Mouse (Mus musculus) left cerebral cortex, adult 9 months (tissue): ENCODE data around the gene 5430419D17Rik.

Experiments used
- DNase-seq, 2 experiments: peaks; one replicate each; pipeline ENCODE4 v3.0.0; 2022; ENCODE audit warnings: low spot score in 2 of 2

5430419D17Rik gene

GRCm38 (mm10) chr7:131314493-131314892 lies 140.3 kb downstream of the 5430419D17Rik start:
- DNase-seq: no peak

GRCm38 (mm10) chr7:131317587-131317986 lies 143.4 kb downstream of the 5430419D17Rik start:
- DNase-seq: no peak

- DNase-seq: no peak
These were observed 144.1 kb downstream of the 5430419D17Rik start for GRCm38 (mm10) chr7:131318340-131318739.

GRCm38 (mm10) chr7:131322192-131322591 lies 148.0 kb downstream of the 5430419D17Rik start, which contains the start of gene Cuzd1:
Cuzd1 (minus strand) TSS chr7:131322292.
- DNase-seq: no peak

GRCm38 (mm10) chr7:131327054-131327453 lies 152.9 kb downstream of the 5430419D17Rik start:
- DNase-seq: no peak

- no peak for DNase-seq
These were observed 155.2 kb downstream of the 5430419D17Rik start, which contains the start of gene Fam24b for GRCm38 (mm10) chr7:131329416-131329815. Fam24b (minus strand) TSS chr7:131329516.

- no peak for DNase-seq
These were observed 157.5 kb downstream of the 5430419D17Rik start for GRCm38 (mm10) chr7:131331688-131332087.

- DNase-seq: no peak
These were observed 159.4 kb downstream of the 5430419D17Rik start, which contains the start of gene Fam24a for GRCm38 (mm10) chr7:131333564-131333963. Fam24a (plus strand) TSS chr7:131333864.

- no peak for DNase-seq
These were observed 163.4 kb downstream of the 5430419D17Rik start for GRCm38 (mm10) chr7:131337502-131338068.

GRCm38 (mm10) chr7:131345856-131346541 lies 171.8 kb downstream of the 5430419D17Rik start:
- no peak for DNase-seq
